Mouse (Mus musculus) regulatory T cell (primary cell): Measurements from ENCODE around the gene Mr1.

Source experiments
- in situ Hi-C: fragments of 300-600 bp; cut with MboI, MseI; formaldehyde crosslinking; loops from one replicate; pipeline ENCODE4 v1.15.1; 2025; ENCODE audit warnings: high pct_unique_total_duplicates

The Mr1 gene

DNA sequence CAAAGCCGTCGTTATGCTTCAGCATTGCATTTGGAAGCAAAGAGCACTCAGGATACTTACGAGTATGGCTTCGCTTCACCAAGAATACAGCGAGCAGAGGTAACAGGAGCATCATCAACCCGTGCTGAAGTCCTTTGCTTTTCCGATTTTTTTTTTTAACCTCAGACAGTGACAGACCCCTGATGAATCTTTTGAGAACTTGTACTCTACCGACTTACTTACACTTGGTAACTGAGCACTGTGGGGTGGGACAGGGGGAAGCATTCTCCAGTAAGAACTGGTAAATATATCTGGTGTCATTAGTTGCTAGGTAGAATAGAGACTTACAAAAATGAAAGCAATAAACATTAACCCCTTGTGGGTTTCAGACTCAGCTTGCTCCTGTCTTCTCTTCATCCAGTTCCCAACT is at the start of gene Mr1:
Gene Mr1 (minus strand): TSS at position 243 of the 409 bp plus-strand sequence.
- in situ Hi-C loops, result loop anchor here (25.0 kb wide), 1 partner anchor 1234 kb away; the partner anchor contains the start of gene Teddm2

DNA sequence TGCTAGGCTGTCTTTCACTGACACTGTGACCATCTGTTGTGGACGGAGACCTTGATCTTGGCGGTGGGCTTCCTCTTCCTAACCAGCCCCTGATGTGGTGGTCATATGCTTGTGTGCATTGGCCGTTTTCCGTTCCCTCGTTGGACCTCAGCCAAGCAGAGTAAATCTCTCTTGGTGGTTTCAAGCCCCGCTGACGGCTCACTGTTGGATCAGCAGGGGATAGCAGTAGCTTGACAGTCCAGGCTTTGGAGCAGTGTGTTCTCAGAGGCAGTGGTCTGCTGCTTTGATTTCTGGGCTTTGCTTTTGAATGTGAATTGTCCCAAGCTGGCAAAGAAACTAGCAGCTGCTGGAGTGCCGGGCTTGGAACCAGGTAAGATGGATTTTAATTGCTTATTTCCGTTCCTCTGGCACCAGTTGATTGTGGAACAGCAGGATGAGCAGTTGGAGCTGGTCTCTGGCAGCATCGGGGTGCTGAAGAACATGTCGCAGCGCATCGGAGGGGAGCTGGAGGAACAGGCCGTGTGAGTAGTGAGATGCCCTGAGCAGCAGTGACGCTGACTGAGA is 46.3 kb upstream of the Mr1 start:
- in situ Hi-C loops, result no loop called here

DNA sequence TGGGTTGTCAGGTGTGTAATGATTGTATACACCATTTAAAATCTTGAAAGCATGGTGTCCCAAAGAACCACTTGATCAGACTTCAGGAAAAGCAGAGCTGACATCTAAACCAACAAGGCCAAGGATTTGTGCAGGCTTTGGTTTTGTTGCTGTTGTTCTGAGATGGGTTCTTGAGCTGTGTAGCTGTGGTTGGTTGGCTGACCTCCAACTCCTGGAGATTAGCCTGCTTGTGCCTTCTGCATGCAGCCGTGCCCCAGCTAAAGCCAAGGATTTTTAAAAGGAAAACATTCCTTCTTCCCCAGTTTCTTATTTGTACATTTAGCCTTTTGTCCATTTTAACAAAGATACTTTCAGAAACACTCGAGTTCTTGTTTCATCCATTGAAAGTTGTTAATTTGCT is 45.1 kb upstream of the Mr1 start:
- in situ Hi-C loops, result no loop called here

DNA sequence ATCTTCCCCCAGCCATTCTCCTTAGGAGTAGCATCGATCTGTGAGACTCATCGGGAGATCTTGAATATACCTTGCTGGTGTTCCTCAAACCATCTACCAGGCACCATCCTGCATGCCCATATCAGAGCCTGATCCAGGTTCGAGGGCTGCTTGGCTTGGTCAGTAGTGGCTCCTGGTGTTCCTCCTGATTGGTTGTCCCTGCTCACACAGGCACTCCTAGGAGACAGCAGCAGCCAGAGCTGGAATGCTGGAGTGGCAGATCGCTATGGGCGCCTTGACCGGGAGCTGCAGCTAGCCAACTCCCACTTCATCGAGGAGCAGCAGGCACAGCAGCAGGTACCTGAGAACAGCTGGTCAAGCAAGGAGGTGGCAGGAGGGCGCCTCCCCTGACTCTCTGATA is 44.6 kb upstream of the Mr1 start:
- in situ Hi-C loops, result no loop called here

DNA sequence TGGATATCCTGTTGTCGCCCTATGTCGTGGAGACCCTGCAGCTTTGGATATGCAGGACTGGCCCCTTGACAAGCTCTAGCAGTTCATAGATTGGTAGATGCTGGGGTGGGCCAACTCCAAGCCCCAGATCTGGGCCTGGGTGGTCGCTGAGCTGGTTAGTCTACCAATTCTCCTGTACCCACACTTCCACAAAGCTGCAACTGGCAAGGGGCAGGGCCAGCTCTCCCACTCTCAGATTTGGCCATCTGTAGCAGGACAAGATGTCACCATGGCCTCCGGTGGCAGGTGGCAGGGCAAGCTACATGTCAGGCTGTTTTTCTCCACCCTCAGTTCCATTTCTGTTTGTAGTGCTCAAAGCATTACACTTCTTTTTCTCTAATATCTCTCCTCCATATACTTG is 42.0 kb upstream of the Mr1 start:
- in situ Hi-C loops, result no loop called here

DNA sequence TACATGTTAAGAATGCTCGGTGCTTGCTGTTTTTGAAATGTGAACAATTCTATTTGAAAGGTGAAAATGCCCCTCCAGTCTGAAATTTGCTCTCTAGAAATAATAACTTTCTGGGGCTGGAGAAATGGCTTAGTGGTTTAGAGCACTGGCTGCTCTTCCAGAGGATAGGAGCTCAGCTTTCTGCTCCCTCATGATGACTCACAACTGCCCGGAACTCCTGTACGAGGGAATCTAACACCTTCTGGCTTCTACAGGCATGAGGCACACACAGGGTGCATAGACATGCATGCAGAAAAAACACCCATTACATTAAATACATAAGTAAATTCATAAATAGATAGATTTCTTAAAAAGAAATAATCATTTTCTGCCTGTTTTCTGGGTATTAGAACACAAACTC is 37.6 kb upstream of the Mr1 start:
- in situ Hi-C loops, result no loop called here

DNA sequence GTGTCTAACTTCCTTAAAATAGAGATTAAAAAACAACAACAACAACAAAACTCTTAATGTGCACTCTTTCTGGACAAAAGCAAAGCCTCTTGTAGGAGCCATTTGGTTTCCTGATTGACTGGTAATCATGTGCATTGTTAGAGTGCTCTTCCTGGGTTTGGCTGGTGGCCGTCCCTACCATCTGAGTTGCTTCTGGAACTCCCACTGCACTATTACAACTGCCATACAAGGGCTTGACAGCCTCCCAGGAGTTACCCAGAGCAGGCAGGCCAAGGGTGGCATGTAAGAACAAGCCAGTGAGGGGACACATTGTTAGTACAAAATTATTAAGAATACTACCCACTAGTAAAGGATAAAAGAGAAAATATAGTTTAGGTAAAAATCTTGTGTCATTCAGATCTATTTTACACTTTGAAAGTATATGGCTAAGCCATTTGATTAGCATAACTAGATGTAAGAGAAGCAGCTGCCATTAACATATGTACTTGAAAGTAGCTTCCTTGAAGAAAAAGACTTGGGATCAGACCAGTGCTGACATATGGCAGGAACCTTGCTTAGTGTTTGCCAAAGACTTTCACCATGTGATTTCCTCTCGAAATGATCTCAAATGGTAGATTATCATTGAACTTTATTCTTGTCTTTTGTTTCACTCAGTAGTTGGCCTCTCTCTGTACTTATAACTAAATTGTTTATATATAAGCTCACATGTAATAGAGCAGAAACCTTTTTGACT is 31.7 kb upstream of the Mr1 start:
- in situ Hi-C loops, result loop anchor here (10.0 kb wide), 1 partner anchor 624 kb away; no protein-coding TSS in a partner anchor

DNA sequence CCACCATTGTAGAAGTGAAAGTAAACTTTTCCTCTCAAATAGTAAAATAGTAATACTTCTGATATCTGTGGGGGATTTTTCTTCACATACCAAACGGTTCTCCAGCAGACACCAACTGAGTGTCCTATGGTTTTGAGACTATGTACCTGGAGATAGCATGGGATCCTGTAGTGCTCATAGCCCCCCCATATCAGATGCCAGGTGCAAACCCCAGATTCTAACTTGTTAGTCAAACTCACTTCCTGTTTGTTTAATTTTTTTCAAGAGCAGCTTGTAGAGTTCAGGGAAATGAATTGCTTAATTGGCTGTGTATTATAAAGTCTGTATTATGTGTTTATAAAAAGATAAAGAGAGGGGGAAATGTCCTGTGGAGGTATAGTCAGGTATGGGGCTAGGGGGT is 27.8 kb upstream of the Mr1 start:
- in situ Hi-C loops, result loop anchor here (10.0 kb wide), 1 partner anchor 620 kb away; no protein-coding TSS in a partner anchor

DNA sequence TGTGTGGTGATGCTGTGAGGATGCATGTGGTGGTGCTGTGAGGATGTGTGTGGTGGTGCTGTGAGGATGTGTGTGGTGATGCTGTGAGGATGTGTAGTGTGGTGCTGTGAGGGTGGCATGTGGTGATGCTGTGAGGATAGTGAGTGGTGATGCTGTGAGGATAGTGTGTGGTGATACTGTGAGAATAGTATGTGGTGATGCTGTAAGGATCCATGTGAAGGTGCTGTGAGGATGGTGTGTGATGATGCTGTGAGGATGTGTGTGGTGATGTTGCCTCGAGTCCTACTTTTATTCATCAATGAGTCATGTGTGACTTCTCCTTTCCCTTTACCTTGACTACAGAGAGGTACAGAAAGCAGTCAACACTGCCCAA is 27.0 kb upstream of the Mr1 start:
- in situ Hi-C loops, result loop anchor here (10.0 kb wide), 1 partner anchor 619 kb away; no protein-coding TSS in a partner anchor

DNA sequence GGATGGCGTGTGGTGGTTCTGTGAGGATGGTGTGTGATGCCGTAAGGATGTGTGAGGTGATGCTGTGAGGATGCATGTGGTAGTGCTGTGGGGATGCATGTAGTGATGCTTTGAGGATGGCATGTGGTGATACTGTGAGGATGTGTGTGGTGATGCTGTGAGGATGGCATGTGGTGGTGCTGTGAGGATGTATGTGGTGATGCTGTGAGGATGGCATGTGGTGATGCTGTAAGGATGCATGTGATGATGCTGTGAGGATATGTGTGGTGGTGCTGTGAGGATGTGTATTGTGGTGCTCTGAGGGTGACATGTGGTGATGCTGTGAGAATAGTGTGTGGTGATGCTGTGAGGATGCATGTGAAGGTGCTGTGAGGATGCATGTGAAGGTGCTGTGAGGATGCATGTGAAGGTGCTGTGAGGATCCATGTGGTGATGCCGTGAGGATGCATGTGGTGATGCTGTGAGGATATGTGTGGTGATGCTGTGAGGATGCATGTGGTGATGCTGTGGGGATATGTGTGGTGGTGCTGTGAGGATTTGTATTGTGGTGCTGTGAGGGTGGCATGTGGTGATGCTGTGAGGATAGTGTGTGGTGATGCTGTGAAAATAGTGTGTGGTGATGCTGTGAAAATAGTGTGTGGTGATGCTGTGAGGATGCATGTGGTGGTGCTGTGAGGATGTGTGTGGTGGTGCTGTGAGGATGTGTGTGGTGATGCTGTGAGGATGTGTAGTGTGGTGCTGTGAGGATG is 26.5 kb upstream of the Mr1 start:
- in situ Hi-C loops, result loop anchor here (10.0 kb wide), 1 partner anchor 618 kb away; no protein-coding TSS in a partner anchor

DNA sequence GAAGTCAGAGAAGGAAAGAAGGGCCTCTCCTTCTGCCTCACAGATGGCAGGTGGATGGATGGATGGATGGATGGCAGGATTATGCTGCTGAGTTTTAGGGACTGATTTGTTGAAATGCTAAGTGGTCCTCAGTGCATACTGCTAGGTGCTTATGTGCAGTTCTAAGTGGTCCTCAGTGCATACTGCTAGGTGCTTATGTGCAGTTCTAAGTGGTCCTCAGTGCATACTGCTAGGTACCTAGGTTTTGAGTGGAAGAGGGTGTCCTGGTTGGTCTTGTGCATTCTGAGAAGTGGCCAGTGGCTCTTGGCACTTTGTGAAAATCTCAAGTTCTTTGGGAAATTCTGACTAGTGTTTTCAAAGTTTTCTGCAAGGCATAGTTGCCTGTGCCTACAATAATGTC is 23.3 kb upstream of the Mr1 start:
- in situ Hi-C loops, result loop anchor here (10.0 kb wide), 1 partner anchor 615 kb away; no protein-coding TSS in a partner anchor

DNA sequence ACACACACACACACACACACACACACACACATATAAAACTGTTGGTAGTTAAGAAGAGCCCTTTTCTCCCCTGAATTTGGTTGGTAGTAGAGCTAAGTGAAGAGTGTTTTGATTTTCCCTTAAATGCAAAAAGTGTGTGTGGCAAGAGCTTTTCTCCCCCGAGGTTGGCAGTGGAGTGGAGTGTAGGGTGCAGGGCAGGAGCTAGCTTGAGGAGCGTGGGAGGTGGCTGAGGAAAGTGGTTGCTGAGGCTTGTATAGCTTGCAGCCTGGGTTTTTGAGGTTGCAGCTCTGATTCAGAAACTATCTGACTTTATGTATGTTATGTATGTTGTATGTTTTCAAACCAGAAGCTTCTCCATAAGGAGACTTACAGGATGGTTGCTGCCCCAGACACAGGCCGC is 20.8 kb upstream of the Mr1 start:
- in situ Hi-C loops, result no loop called here

DNA sequence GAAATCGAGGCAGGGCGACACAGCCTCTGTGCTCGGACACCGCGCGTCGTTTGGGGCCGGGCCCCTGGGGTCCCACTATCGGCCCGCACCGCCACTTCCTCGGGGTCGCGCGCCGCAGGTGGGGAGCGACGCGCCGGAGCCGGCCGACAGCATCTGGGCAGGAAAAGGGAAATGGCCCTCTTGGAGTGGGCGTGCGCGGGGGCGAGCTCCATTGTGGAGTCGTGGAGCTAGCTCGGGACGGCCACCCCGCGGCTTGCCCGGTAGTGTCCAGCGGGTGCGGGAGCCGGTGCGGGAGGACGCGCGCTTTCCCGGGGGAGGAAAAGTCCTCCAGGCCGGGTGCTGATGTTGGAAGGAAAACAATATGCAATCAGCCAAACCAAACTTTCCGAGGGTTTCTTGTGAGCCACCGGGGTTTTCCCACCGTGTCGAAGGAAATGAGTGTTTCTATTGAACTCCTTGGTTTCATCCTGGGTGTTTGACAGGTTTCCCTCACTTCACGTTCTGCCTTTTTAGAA is 12.4 kb upstream of the Mr1 start:
- in situ Hi-C loops, result loop anchor here (5.0 kb wide), 2 partner anchors 57 to 107 kb away; no protein-coding TSS in a partner anchor

DNA sequence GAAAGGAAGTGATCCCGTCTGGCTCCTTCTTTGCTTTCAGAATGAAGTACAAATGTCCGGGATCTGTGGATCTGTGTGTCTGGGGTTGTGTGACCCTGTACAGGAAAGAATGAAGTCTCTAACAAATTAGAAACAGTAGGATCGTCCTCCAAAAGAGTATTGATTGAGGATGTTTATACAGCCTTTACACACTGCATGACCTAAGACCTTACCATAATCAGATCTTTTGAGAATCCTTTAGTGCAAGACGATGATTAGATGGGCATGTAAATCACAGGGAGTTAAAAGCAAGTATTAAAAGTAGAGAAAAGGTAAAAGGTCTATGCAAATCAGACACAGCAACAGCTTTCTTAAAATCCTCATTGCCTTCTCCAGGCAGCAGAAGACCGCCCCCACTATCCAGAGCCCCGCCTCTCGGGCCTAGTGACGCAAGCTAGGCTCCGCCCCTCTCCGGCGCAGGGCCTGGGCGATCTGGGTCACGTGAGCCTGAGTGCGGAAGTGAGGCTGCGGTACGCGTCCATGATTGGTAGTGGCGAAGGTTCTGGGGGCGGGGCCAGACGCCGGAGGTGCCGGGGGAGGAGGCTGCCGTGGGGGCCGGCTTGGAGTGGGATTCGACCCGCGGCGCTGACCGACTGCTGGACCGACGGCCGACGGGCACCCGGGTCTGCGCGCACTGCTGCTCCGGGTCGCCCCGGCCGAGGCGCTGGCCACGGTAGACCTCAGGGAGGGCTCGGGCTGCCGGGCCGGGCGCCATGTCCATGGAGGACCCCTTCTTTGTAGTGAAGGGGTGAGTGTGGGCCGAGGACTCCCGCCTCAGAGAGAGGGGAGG is 11.7 kb upstream of the Mr1 start, which contains the start of gene Stx6:
Gene Stx6 (plus strand): TSS at position 575 of the 829 bp plus-strand sequence.
- in situ Hi-C loops, result loop anchor here (5.0 kb wide), 2 partner anchors 56 to 106 kb away; no protein-coding TSS in a partner anchor

DNA sequence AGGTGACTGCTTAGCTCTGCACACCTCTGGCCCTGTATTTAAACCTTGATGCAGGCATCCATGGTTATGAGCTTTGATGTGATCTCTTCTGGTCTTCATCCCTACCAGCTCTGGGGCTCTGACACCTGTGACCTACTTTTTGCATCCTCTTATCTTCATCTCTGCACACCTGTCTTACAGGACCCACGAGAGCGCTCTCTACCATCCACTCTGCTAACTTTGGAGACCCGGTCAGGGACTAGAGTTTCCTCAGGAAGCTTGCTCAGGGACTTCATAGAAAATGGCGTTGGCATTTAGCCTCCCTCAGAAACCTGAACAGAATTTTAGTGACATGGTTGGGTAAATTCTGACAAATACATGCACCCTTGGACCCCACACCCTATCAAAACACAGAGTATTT is 7.3 kb upstream of the Mr1 start:
- in situ Hi-C loops, result no loop called here

DNA sequence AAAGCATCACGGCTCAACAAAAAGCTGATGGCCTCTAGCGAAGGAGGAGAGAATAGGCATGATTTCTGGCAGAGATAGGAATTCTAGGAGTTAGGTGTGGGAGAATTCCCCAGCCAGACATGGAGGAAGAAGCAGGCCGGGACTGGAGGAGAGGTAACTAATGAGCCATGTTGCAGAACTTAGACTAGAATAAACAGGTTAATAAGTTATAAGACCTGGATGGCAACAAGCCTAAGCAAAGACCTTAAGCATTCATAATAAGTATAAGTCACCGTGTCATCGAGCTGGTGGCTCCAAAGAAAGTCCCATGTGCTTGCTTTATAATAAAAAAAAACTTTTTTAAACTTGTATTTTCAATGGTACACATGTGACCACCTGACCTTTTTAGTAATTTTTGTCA is 4.2 kb upstream of the Mr1 start:
- in situ Hi-C loops, result no loop called here

DNA sequence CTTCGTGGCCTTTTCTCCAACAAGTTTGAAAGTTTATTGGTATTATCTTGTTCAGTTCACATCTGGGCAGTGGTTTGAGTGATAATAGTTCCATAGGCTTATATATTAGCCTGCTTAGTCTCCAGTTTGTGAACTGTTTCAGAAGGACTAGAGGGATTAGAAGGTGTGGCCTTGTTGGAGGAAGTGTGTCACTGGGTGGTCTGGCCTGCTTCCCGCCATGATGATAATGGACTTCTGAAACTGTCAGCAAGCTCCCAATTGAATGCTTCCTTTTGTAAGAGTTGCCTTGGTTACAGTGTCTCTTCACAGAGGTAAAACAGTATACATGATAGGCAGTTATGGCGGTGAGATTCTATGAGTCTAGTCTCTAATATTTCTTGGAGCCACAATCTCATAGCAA is 2.8 kb upstream of the Mr1 start:
- in situ Hi-C loops, result loop anchor here (25.0 kb wide), 1 partner anchor 1237 kb away; the partner anchor contains the start of gene Teddm2

DNA sequence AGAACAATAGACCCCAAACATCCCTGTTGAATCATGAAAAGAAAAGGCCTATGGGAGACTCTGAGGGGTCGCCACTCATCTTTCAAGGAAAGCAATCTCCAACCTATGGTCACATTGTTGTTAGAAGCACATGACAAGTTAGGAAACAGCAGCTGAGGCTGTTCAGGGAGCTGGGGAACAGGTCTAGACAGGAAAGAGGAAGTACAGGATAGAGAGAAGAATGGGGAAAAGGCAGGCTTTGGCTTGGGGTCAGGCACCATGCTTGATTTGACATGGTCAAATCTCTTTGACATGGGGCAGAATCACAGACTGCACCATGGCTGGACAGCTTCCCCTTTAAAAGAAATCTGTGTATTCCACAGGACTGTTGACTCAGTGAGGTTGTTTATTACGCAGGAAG is 614 bp upstream of the Mr1 start:
- in situ Hi-C loops, result loop anchor here (25.0 kb wide), 1 partner anchor 1235 kb away; the partner anchor contains the start of gene Teddm2

DNA sequence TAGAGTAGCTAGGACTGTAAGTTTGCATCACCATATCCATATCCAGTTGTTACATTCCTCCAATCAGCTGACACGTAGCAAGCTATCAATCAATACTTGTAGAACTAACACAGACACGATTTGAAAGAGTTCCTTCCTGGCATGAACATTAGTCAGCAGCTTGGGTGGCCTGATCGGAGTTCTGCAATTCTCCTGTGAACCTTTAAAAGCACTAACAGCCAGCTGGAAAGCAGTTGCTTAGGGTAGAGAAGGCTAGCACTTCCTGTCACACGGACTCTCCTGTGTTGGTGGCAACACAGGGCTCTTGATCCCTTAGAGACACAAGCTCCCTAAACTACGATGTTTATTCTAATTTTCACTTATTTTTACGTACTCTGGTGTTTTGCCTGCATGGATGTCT is 994 bp downstream of the Mr1 start:
- in situ Hi-C loops, result loop anchor here (25.0 kb wide), 1 partner anchor 1233 kb away; the partner anchor contains the start of gene Teddm2

DNA sequence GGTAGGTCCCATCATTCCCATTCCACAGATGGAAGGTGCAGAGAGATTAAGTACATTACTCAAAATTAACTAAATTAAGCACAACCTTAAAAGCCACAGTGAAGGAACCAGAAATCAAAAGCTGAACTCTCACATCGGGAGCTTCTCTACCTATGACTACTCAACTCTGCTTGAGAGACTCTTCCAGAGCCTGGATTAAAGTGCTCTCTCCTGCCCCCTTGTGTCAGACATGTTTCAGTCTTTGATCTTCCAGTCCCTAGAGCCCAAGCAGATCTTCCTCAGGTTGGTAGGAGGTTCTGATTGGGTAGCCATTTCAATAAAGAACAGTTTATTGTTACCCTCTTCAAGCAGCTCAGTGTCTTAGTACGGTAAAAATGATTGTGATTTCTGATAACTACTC is 6.5 kb downstream of the Mr1 start:
- in situ Hi-C loops, result loop anchor here (5.0 to 25.0 kb wide), 2 partner anchors 53 to 1228 kb away; partner anchors contain the start of gene Teddm2

DNA sequence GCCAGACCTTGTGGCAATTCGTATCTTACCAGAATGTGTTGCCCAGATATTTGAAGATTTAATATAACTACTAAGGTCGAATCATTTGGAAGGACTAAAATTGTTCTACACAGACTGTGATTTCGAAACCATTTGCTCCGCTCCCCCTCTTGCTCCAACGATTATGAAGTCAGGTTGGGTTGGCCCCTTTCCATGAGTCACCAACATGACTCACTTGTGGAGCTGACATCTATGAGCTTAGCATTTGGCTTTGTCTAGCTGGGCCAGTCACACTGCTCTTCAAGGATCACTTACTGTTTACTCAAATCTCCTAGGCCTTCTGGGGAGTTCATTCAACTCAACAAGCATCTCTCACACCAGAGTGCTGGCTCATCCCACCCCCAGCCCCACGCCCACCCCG is 7.8 kb downstream of the Mr1 start:
- in situ Hi-C loops, result loop anchor here (5.0 to 25.0 kb wide), 2 partner anchors 79 to 1226 kb away; partner anchors contain the start of gene Teddm2
